Mouse (Mus musculus) embryo, embryonic 11.5 days (tissue): ENCODE data around the gene Gm11563.
"Not testable (repeated sequence)": the region's sequence is repeated elsewhere in the genome, so short reads cannot be mapped to it uniquely, and the experiment has no call there.

Experiments
- DNase-seq: peaks from one replicate; pipeline ENCODE4 v3.0.0-alpha.2; 2012; ENCODE audit warnings: low read depth, low spot score

Gene Gm11563

GRCm38 (mm10) chr11:99658467-99659010 lies at the start of gene Gm11563:
TSS of gene Gm11563 (minus strand) at chr11:99658960.
- DNase-seq = not testable (repeated sequence)

- no peak for DNase-seq
Measured at GRCm38 (mm10) chr11:99690463-99690862, 31.7 kb upstream of the Gm11563 start, which contains the start of gene Gm14190. TSS of gene Gm14190 (minus strand) at chr11:99690740.

GRCm38 (mm10) chr11:99685235-99685634 lies 26.5 kb upstream of the Gm11563 start:
- not testable (repeated sequence) for DNase-seq

GRCm38 (mm10) chr11:99683481-99683880 lies 24.7 kb upstream of the Gm11563 start:
- DNase-seq = no peak

- no peak for DNase-seq
Measured at GRCm38 (mm10) chr11:99665860-99666259, 7.1 kb upstream of the Gm11563 start, which contains the start of gene Krtap4-6. TSS of gene Krtap4-6 (minus strand) at chr11:99665960.

- no peak for DNase-seq
Measured at GRCm38 (mm10) chr11:99662802-99663201, 4.0 kb upstream of the Gm11563 start.

GRCm38 (mm10) chr11:99659256-99659655 lies 496 bp upstream of the Gm11563 start:
- no peak for DNase-seq

GRCm38 (mm10) chr11:99657051-99657450 lies 1.7 kb downstream of the Gm11563 start:
- no peak for DNase-seq

GRCm38 (mm10) chr11:99650136-99650535 lies 8.6 kb downstream of the Gm11563 start, which contains the start of gene Gm11555:
TSS of gene Gm11555 (minus strand) at chr11:99650236.
- no peak for DNase-seq

GRCm38 (mm10) chr11:99646444-99646843 lies 12.3 kb downstream of the Gm11563 start:
- DNase-seq = no peak

GRCm38 (mm10) chr11:99644351-99644750 lies 14.4 kb downstream of the Gm11563 start:
- DNase-seq = no peak

- not testable (repeated sequence) for DNase-seq
Measured at GRCm38 (mm10) chr11:99643635-99644139, 15.1 kb downstream of the Gm11563 start, which contains the start of gene Krtap4-7. TSS of gene Krtap4-7 (minus strand) at chr11:99644089.

GRCm38 (mm10) chr11:99640926-99641325 lies 17.8 kb downstream of the Gm11563 start:
- DNase-seq = no peak

- DNase-seq = no peak
Measured at GRCm38 (mm10) chr11:99637086-99637485, 21.7 kb downstream of the Gm11563 start.

- DNase-seq = no peak
Measured at GRCm38 (mm10) chr11:99634653-99635134, 24.1 kb downstream of the Gm11563 start, which contains the start of gene Krtap4-2. TSS of gene Krtap4-2 (minus strand) at chr11:99635084.

- no peak for DNase-seq
Measured at GRCm38 (mm10) chr11:99633293-99633692, 25.5 kb downstream of the Gm11563 start.

GRCm38 (mm10) chr11:99630890-99631289 lies 27.9 kb downstream of the Gm11563 start:
- DNase-seq = no peak

GRCm38 (mm10) chr11:99628138-99628537 lies 30.6 kb downstream of the Gm11563 start, which contains the start of gene Krtap4-1:
TSS of gene Krtap4-1 (minus strand) at chr11:99628238.
- DNase-seq = no peak

- no peak for DNase-seq
Measured at GRCm38 (mm10) chr11:99620335-99620734, 38.4 kb downstream of the Gm11563 start, which contains the start of gene Gm11562. TSS of gene Gm11562 (minus strand) at chr11:99620435.

GRCm38 (mm10) chr11:99614796-99615363 lies 43.9 kb downstream of the Gm11563 start, which contains the start of gene Krtap2-4:
TSS of gene Krtap2-4 (minus strand) at chr11:99614846.
- DNase-seq = no peak

GRCm38 (mm10) chr11:99610089-99610488 lies 48.7 kb downstream of the Gm11563 start, which contains the start of gene Gm11937:
TSS of gene Gm11937 (minus strand) at chr11:99610189.
- not testable (repeated sequence) for DNase-seq

- no peak for DNase-seq
Measured at GRCm38 (mm10) chr11:99609126-99609525, 49.6 kb downstream of the Gm11563 start.
